Mouse (Mus musculus) lung, embryonic 14.5 days (tissue): ENCODE results near the gene Arl5a. TPM values are rescaled to one million over a fixed set of nuclear protein-coding genes. Genes with fewer than 3 reads are reported as not detected.

ENCODE experiments used
- ATAC-seq: fragments of 200-750 bp; cut with Nextera tagmentation; 2 replicates; pipeline ENCODE4 v1.8.0; 2017; ENCODE audit warnings: mild to moderate bottlenecking, moderate TSS enrichment, moderate library complexity; ENCODE audit not compliant: insufficient read depth
- DNase-seq: peaks from one replicate; pipeline ENCODE4 v3.0.0-alpha.2; 2015
- H3K27ac ChIP-seq: fragments of 300-500 bp; sonication (generic); 2 replicates; pipeline ENCODE4 v1.5.1; 2014; ENCODE audit warnings: low read depth, mild to moderate bottlenecking, moderate library complexity
- H3K27me3 ChIP-seq: fragments of 300-500 bp; sonication (generic); 2 replicates; pipeline ENCODE4 v1.6.1; 2014; ENCODE audit warnings: low read length, control low read depth; ENCODE audit not compliant: insufficient read depth
- H3K36me3 ChIP-seq: fragments of 300-500 bp; sonication (generic); 2 replicates; pipeline ENCODE4 v1.6.1; 2014; ENCODE audit warnings: control low read depth; ENCODE audit not compliant: insufficient read depth
- H3K4me1 ChIP-seq: fragments of 300-500 bp; sonication (generic); 2 replicates; pipeline ENCODE4 v1.6.1; 2014; ENCODE audit warnings: antibody characterized with exemption, control low read depth; ENCODE audit not compliant: insufficient read depth
- H3K4me2 ChIP-seq: fragments of 300-500 bp; sonication (generic); 2 replicates; pipeline ENCODE4 v1.6.1; 2014; ENCODE audit warnings: mild to moderate bottlenecking
- H3K4me3 ChIP-seq: fragments of 300-500 bp; sonication (generic); 2 replicates; pipeline ENCODE4 v1.5.1; 2014; ENCODE audit warnings: low read depth, low read length
- H3K9ac ChIP-seq: fragments of 300-500 bp; sonication (generic); 2 replicates; pipeline ENCODE4 v1.6.1; 2014
- H3K9me3 ChIP-seq: fragments of 300-500 bp; sonication (generic); 2 replicates; pipeline ENCODE4 v1.6.1; 2016; ENCODE audit warnings: low read depth, low read length, control low read depth
- CTCF ChIP-seq: IDR thresholded peaks from 2 replicates; pipeline ENCODE4 v1.5.1; 2016; ENCODE audit warnings: antibody characterized with exemption, low read depth
- WGBS: fragments of 180-500 bp; shearing (Covaris S2); extraction: QIAGEN DNeasy Blood & Tissue Kit; methylation state at CpG from one replicate; pipeline ENCODE4 v1.1.7; 2014; 5-methylcytosine and 5-hydroxymethylcytosine counted together
- polyA plus RNA-seq: library from polyadenylated mRNA; unstranded; fragments of >200 nt; fragmentation: Nextera tagmentation; extraction: Ambion mirVana; gene quantifications from 2 replicates; pipeline ENCODE4 v1.2.1, GENCODE M21; 2014

Gene Arl5a
- polyA plus RNA-seq, 1 experiment from 2014 or later, result 71.0 TPM

- H3K4me2 ChIP-seq, result peak overlapping the region; percentile 84
- peak overlapping the region; percentile 96 for H3K9ac ChIP-seq
- H3K27ac ChIP-seq, result no peak overlapping the region
- ATAC-seq, result no peak
- H3K4me3 ChIP-seq, result peak overlapping the region; percentile 98
- TF ChIP-seq CTCF, result no peak
- no peak for DNase-seq
- no peaks in the 10 kb centered on the region; the same call in none of the 2 replicates for H3K4me1 ChIP-seq
- WGBS, result 39% methylated on average over 8 of the region's 8 CpGs
- no peaks in the 10 kb centered on the region for H3K27me3 ChIP-seq
- H3K36me3 ChIP-seq, result no peaks in the 10 kb centered on the region
- no peaks in the 10 kb centered on the region for H3K9me3 ChIP-seq
Observed at GRCm38 (mm10) chr2:52422871-52423610, 1.7 kb downstream of the Arl5a start.

DNA sequence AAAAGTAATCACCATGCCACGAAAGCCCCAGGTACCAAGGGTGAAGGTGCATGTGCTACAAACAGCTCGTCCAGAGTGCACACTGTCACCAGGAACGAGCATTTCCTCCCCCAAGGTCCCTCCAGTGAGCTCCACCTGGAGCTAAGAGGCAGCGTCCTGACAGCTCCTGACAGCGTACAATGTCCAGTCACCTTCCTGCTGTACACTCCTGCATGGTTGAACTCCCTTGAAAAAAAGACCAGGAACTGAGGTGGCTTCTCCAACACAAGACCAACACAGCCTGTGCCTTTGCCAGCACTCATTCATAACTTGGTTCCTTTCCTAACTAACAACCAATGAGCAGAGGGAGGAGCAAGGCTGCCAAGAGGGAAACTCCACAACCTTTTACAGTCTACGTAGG lies 3.5 kb downstream of the Arl5a start:
- H3K4me1 ChIP-seq, result no peaks in the 10 kb centered on the region; the same call in none of the 2 replicates
- no peak overlapping the region for H3K4me3 ChIP-seq
- H3K27me3 ChIP-seq, result no peaks in the 10 kb centered on the region
- no peak overlapping the region for H3K9ac ChIP-seq
- H3K36me3 ChIP-seq, result peaks cover 3% of the 10 kb centered on the region
- no peak for ATAC-seq
- H3K27ac ChIP-seq, result no peak overlapping the region
- H3K9me3 ChIP-seq, result no peaks in the 10 kb centered on the region
- H3K4me2 ChIP-seq, result no peak overlapping the region
- no peak for TF ChIP-seq CTCF
- WGBS, result 42% methylated on average over 6 of the region's 6 CpGs
- DNase-seq, result no peak

DNA sequence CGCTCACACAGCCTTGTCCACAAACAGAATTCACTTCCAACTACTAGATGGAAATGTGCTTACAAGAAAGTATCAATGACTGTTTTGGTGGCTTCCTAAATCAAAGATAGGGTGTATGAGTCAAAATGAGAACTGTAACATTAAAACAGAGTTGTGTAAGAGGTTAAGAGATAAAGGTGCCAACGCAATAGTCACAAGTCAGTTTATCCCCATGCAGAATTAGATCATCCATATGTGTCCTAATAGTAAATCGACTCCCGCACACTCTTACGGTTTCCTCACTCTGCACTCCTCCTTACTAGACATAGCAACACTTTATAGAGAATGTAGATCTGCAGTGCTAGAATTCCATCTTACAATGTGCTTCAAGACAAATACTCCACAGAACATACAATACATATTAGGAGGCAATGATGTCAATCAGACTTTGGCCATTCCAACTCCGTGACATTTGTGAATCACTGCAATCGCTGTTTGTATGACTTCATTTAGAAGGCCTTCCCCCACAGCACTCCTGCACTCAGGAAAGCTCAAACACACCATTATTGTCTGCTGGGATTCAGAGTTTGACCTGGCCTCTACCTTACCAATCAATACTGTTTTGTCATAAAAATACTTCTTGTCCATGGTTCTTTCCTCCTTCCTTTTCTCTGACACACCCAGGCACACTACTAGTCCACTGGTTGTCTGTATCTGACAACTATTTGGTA lies 4.5 kb downstream of the Arl5a start:
- H3K4me1 ChIP-seq, result no peaks in the 10 kb centered on the region; the same call in 1 of the 2 replicates
- H3K9me3 ChIP-seq, result no peaks in the 10 kb centered on the region; the same call in 1 of the 2 replicates
- TF ChIP-seq CTCF, result no peak
- H3K27me3 ChIP-seq, result no peaks in the 10 kb centered on the region
- H3K4me3 ChIP-seq, result no peak overlapping the region
- ATAC-seq (no peak), DNase-seq (no peak)
- 85% methylated on average over 7 of the region's 7 CpGs for WGBS
- no peak overlapping the region for H3K27ac ChIP-seq
- no peak overlapping the region for H3K4me2 ChIP-seq
- no peak overlapping the region for H3K9ac ChIP-seq
- peaks cover 14% of the 10 kb centered on the region for H3K36me3 ChIP-seq

DNA sequence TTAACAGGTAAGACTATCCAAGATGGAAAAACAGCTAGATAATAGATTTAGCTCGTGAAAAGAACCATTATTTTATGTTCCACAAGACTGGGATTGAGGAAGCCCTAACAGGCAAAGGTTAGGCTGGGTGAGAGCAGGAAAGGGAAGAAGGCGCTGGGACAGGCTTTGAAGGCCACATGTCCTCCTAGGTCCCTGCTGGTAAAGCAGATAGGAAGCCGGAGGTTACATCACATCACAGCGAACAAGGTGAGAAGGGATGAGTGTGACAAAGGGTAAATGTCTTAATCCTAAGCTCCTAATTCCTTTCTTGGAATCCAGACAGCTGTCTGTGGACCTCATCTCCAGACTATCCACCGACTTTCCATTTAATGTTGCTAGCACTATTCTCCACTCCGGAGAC lies 5.4 kb downstream of the Arl5a start:
- Histone ChIP-seq H3K4me2 (no peak overlapping the region), H3K4me3 (no peak overlapping the region), H3K9me3 (no peaks in the 10 kb centered on the region; the same call in 1 of the 2 replicates), H3K36me3 (peaks cover 14% of the 10 kb centered on the region), H3K4me1 (no peaks in the 10 kb centered on the region; the same call in 1 of the 2 replicates), H3K9ac (no peak overlapping the region), H3K27ac (no peak overlapping the region), H3K27me3 (no peaks in the 10 kb centered on the region)
- 63% methylated on average over 6 of the region's 6 CpGs for WGBS
- ATAC-seq (no peak), DNase-seq (no peak)
- no peak for TF ChIP-seq CTCF

GRCm38 (mm10) chr2:52412524-52413037 lies 12.1 kb downstream of the Arl5a start:
- no peak for ATAC-seq
- WGBS, result 98% methylated on average over 5 of the region's 5 CpGs

GRCm38 (mm10) chr2:52406480-52406879 lies 18.2 kb downstream of the Arl5a start:
- no peak for ATAC-seq
- WGBS, result 89% methylated on average over 1 of the region's 1 CpGs
- no peaks in the 10 kb centered on the region for H3K4me1 ChIP-seq
- H3K4me2 ChIP-seq, result no peak overlapping the region
- peaks cover 78% of the 10 kb centered on the region for H3K36me3 ChIP-seq
- peak; percentile 42; the same call in 1 of the 2 replicates for TF ChIP-seq CTCF
- peaks cover 21% of the 10 kb centered on the region for H3K9me3 ChIP-seq
- H3K27ac ChIP-seq, result no peak overlapping the region
- no peak overlapping the region for H3K4me3 ChIP-seq
- no peak overlapping the region for H3K9ac ChIP-seq
- DNase-seq, result peak; percentile 43
- no peaks in the 10 kb centered on the region for H3K27me3 ChIP-seq

More at GRCm38 (mm10) chr2:52412524-52413037, 12.1 kb downstream of the Arl5a start:
- H3K27ac ChIP-seq, result no peak overlapping the region
- no peak overlapping the region for H3K9ac ChIP-seq
- H3K27me3 ChIP-seq, result no peaks in the 10 kb centered on the region
- no peak for TF ChIP-seq CTCF
- H3K4me3 ChIP-seq, result no peak overlapping the region
- DNase-seq, result no peak
- H3K4me1 ChIP-seq, result no peaks in the 10 kb centered on the region
- no peak overlapping the region for H3K4me2 ChIP-seq
- peaks cover 65% of the 10 kb centered on the region for H3K36me3 ChIP-seq
- peaks cover 21% of the 10 kb centered on the region for H3K9me3 ChIP-seq

- Histone ChIP-seq H3K9me3 (peaks cover 8% of the 10 kb centered on the region), H3K27ac (no peak overlapping the region), H3K36me3 (peaks cover 67% of the 10 kb centered on the region), H3K4me2 (no peak overlapping the region), H3K4me3 (no peak overlapping the region), H3K4me1 (no peaks in the 10 kb centered on the region), H3K9ac (no peak overlapping the region), H3K27me3 (no peaks in the 10 kb centered on the region)
- 90% methylated on average over 5 of the region's 5 CpGs for WGBS
- ATAC-seq (no peak), DNase-seq (no peak)
- no peak for TF ChIP-seq CTCF
Observed at GRCm38 (mm10) chr2:52405238-52405637, 19.5 kb downstream of the Arl5a start.
